Mouse (Mus musculus) colon, adult 2 months (tissue): ENCODE measurements around the gene Grtp1. TPM values are rescaled to one million over a fixed set of nuclear protein-coding genes. Genes with fewer than 3 reads are reported as not detected.

Experiments used
- polyA plus RNA-seq: library from polyadenylated mRNA; depleted of rRNA; stranded (reverse); fragments of >200 nt; gene quantifications from 2 replicates; pipeline ENCODE4 v1.2.3, GENCODE M21; 2012; rRNA removed

Grtp1 gene
- 86.4 and 100 TPM in 2 replicates for polyA plus RNA-seq

GRCm38 (mm10) chr8:13200301-13201012 lies at the start of gene Grtp1:
Gene Grtp1 (minus strand): TSS chr8:13200620.

DNA sequence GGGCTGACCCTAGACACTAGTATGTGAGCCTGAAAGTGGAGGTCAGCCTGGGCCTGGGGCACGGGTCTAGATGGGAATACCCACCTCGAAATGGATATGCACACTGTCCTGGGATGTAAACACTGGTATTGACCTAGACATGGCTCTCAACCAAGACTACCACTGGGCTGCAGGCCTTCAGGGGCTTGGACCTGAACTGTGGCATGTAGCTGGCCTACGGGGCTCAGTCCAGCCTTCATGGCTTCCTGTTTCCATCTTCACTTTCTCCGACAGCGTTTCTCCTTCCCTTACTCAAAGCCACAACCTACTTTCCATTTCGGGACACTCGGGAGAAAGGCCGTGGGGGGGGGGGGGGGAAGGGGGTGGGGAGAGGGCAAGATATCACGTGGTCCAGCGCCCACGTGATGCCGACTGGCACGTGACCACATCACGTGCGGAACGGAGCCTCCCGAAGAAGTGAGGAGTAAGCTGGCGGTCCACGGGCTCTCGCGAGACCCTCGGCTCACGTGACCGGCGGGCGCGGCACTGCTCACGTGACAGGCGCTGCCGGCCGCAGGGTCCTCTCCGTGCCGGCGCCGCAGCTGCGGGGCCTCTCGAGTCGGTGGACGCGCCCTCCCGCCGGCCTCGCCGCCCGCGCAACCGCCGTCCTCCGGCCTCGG lies 41.6 kb downstream of the Grtp1 start, which contains the start of gene Lamp1:
TSS of gene Lamp1 (plus strand) at position 444 of the 659 bp plus-strand sequence.

Other genes with a start within 250 kb of the Grtp1 start
- 0.09 and 0.28 TPM in 2 replicates for gene F7, start 174.6 kb downstream of the Grtp1 start, polyA plus RNA-seq
- 0.19 and 0.27 TPM in 2 replicates for gene F10, start 163.3 kb downstream of the Grtp1 start, polyA plus RNA-seq
- 0.19 and 0.78 TPM in 2 replicates for gene Proz, start 139.7 kb downstream of the Grtp1 start, polyA plus RNA-seq
- 14.9 and 16.1 TPM in 2 replicates for gene Pcid2, start 95.2 kb downstream of the Grtp1 start, polyA plus RNA-seq
- gene Cul4a, start 95.0 kb downstream of the Grtp1 start, polyA plus RNA-seq: 35.2 and 38.4 TPM in 2 replicates
- 593 and 658 TPM in 2 replicates for gene Lamp1, start 41.5 kb downstream of the Grtp1 start, polyA plus RNA-seq
- 0.13 TPM in 1 of 2 replicates, not detected in the other for gene Adprhl1, start 53.5 kb upstream of the Grtp1 start, polyA plus RNA-seq
- 20.0 and 22.7 TPM in 2 replicates for gene Dcun1d2, start 87.5 kb upstream of the Grtp1 start, polyA plus RNA-seq
- gene Tmco3, start 87.6 kb upstream of the Grtp1 start, polyA plus RNA-seq: 120 TPM in 2 replicates
- gene Tfdp1, start 138.1 kb upstream of the Grtp1 start, polyA plus RNA-seq: 29.9 and 30.5 TPM in 2 replicates
- not detected in 2 replicates for gene Atp4b, start 196.2 kb upstream of the Grtp1 start, polyA plus RNA-seq
- not detected in 2 replicates for gene Grk1, start 204.5 kb upstream of the Grtp1 start, polyA plus RNA-seq
- gene Tmem255b, start 234.6 kb upstream of the Grtp1 start, polyA plus RNA-seq: 9.0 and 14.6 TPM in 2 replicates